Mouse (Mus musculus) liver, embryonic 14.5 days (tissue): Measurements from ENCODE around the gene Nr5a1.

ENCODE experiments used
- CTCF ChIP-seq: IDR thresholded peaks from 2 replicates; pipeline ENCODE4 v1.5.1; 2016; ENCODE audit warnings: antibody characterized with exemption, low read depth, control low read depth
- EP300 ChIP-seq: IDR thresholded peaks from 2 replicates; pipeline ENCODE4 v1.6.1; 2016; ENCODE audit warnings: antibody characterized with exemption, low read depth

GRCm38 (mm10) chr2:38653694-38654093, 60.6 kb downstream of the Nr5a1 start:
- no peak for TF ChIP-seq CTCF
- TF ChIP-seq EP300, result no peak
